Mouse (Mus musculus) urinary bladder, adult 2 months (tissue): ENCODE results near the gene Amn1. TPM values are rescaled to one million over a fixed set of nuclear protein-coding genes. Genes with fewer than 3 reads are reported as not detected.
"Not testable (repeated sequence)": the region's sequence is repeated elsewhere in the genome, so short reads cannot be mapped to it uniquely, and the experiment has no call there.

Experiments
- DNase-seq: peaks from one replicate; pipeline ENCODE4 v3.0.0; 2022; ENCODE audit warnings: low spot score
- polyA plus RNA-seq: library from polyadenylated mRNA; depleted of rRNA; stranded (reverse); fragments of >200 nt; gene quantifications from 2 replicates; pipeline ENCODE4 v1.2.3, GENCODE M21; 2012; rRNA removed

The Amn1 gene
- polyA plus RNA-seq, result 13.2 and 18.2 TPM in 2 replicates

DNA sequence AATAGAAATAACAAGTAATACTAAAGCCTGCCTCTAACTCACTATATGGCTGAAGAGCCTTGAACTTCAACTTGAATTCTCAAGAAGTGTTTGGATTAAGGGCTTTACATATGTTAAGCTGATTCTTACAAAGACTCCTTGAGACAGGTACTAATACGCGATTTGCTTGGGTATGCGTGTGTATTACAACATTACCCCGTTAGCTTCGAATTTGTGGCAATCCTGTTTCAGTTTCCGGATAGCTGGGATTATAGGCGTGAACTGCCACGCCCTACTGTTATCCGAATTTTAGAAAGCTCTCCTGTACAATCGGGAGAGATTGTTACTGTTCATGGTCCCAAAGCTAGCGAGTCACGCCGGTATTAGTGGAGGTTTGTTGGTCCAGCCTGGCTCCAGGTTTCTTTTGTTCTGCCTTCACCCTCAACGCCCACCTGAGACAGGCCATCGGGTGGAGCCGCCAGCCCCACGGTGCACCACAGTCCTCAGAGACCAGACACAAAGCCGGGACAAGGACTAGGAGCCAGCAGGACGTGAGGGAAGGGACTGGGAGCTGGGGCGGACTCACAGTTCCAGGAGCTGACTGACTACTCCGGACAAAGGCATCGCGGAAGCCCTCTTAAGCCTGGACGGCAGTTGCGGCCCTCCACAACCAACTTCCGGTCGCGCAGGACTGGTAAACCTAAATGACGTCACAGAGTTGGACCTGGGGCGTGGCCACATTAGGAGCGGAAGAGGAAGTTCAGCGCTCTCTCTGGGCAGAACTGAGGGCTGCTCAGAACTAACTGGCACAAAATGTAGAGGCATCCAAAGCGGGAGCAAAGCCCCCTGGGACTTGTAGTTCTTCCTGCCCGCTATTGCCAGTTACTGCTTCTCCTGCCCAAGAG lies at the start of gene Amn1:
TSS of gene Amn1 (minus strand) at position 672 of the 884 bp plus-strand sequence.
- peak; percentile 82 for DNase-seq

DNA sequence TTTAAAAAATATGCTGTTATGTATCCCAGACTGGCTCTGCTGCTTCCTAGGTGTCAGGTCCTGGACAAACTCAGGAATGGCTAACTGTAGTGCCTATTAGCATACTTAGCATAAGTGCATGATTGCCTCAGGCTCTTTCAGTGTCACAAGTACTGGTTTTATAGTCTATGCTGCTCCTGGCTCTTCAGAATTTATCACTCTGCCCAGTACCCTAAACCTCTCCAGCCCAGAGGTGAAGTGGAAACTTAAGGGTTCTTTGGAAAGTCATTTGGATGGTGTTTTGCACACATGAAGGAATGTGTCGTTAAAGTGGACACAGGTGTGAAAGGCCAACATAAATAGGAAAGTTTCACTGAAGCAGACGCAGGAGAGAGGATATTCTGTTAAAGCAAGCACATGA lies 48.3 kb upstream of the Amn1 start:
- DNase-seq, result no peak

- no peak for DNase-seq
Measured at GRCm38 (mm10) chr6:149233918-149234317, 45.4 kb upstream of the Amn1 start.

GRCm38 (mm10) chr6:149224751-149225150 lies 36.2 kb upstream of the Amn1 start:
- no peak for DNase-seq

DNA sequence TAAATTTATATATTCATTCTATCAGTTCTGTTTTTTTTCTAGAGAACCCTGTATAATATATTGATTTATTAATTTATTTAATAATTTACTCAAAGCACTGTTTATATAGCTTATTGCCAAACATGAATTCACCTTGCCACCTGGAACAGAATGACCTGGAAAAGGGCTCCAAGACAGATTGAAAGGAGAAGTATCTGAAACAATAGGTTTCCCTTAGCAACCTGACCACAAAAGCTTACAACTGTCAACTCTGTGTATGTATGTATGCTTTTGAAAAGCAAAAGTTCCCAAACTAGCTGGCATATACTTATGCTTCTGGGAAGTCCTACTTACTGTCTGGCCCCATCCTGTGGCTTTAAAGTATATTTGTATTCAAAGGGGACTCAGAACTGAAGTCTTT lies 32.8 kb upstream of the Amn1 start:
- no peak for DNase-seq

GRCm38 (mm10) chr6:149198572-149198971 lies 10.1 kb upstream of the Amn1 start:
- no peak for DNase-seq

DNA sequence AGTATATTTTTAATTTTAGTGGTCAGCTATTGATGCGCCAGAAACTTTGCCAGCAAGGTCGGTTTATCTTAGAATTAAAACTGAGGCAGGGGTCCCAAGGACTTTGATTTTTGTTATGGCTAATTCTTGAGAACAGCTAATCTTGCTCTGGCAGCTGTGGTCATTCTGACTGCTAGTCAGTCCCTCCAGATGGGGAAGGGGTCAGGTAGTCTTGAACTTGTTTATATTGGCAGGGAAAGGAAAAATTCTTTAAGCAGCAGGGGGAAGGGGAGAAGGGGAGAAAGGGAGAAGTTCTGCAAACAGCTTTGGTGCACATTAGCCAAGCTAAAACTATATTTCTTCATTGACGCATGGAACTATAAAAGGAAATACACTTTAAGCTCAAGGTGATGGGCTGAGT lies 8.6 kb upstream of the Amn1 start:
- DNase-seq, result no peak

DNA sequence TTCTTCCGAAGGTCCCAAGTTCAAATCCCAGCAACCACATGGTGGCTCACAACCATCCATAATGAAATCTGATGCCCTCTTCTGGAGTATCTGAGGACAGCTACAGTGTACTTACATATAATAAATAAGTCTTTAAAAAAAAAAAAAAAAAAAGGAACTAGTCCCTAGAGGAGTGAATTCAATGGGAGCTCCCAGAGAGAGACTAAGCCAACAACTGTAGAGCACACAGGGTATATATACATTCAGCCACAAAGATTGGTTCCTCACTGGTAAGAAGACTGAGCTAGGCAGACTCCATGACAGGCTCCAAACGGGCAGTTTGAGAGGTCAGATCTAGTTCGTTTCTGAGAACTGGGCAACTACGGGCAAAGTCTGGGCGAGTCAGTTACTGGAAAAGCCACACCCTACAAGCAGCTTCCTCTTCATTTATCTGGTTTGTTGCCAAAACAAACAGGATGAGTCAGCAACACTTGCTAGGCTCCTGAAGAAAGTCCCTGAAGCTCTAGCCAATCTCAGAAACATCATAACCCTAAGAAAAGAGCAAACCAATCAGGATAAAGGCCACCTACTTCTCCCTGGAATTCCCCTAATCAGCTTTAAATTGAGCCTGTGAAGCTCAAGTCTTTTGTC lies 4.9 kb upstream of the Amn1 start:
- no peak for DNase-seq

DNA sequence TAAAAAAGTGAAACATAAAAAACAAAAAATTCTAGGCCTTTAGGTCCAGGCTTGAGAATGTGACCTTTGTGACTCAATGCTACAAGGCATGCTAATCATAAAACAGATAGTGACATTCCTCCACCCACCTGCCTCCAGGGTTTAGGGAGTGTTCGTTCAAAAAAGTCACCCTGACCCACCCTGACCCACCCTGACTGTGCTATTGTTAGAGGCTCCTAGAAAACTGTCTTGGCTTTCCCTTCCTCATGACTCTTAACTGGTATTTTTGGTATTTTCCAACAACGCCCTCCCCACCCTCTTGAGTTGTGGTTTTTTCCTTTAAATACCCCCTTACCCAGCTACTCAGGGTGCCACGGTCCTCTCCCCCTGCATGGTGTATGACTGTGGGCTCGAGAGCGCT lies 3.4 kb upstream of the Amn1 start:
- not testable (repeated sequence) for DNase-seq

GRCm38 (mm10) chr6:149189340-149189922 lies 919 bp upstream of the Amn1 start:
- no peak for DNase-seq

DNA sequence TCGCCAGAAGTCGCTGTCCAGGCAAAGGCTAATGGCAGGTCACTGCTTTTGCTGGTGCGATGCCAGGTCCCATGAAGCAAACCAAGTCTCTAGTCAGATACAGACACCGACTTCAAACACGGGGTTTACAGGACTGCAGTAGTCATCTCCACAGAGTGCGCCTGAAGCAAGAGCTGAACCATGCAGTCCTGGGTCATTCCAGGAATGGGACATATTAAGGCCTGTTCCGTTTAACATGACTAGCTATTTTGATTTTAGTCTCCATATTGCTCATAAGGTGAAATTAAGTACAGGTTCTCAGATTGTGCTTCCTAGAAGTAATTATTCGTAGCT lies 379 bp upstream of the Amn1 start:
- DNase-seq, result no peak

GRCm38 (mm10) chr6:149187371-149187770 lies 1.1 kb downstream of the Amn1 start:
- DNase-seq, result no peak

DNA sequence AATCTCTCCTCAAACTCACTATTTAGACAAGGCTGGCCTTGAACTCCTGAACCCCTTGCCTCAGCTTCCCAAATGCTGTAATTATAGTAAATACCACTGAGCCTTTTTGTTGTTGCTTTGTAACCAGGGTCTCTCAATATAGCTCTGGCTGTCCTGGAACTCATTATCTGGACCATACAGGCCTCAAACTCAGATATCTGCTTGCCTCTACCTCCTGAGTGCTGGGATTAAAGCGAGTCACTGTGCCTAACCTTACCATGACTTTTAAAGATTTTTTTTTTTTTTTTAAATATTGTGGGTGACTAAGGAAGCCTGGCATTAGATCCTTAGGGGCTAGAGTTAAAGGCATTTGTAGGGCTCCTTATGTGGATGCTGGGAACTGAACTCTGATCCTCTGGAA lies 4.5 kb downstream of the Amn1 start:
- DNase-seq, result no peak

GRCm38 (mm10) chr6:149179064-149179463 lies 9.4 kb downstream of the Amn1 start:
- DNase-seq, result no peak

- DNase-seq, result no peak
Measured at GRCm38 (mm10) chr6:149174932-149175570, 13.5 kb downstream of the Amn1 start.

DNA sequence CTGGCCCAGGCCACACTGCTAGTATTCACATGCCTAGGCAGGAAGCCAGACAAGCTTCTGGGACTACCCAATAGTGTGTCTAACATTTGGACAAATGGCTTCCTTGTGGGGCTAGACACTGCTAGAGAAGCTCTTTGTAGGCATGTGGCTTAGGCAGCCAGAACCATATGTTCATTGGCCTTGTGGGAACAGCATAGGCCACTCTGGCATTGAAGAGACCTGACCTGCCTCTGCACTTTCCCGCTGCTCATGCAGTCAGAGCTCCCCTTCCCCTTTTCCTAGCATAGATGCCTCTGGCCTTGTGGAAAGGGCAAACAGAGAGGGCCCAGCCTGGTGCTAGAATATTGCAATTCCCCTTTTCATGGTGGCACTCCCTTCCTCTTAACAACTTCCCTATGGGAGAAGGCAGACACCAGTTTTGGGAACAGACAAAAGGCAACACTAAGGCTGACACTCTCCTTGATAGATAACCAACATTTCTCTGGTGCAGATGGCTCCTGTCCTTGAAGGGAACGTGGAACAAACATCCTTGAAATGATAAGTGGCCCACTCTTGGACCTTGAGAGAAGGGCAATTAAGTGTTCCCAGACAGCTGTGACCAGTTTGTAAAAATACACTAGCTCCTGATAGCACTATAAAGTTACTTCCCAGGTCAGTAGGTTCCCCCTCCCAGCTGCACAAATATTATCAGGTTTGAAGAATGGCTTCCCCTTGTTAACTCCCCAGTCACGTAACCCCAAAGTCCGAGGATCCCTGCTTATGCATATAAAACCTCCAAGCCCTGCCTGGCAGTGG lies 14.5 kb downstream of the Amn1 start:
- DNase-seq, result no peak

- DNase-seq, result not testable (repeated sequence)
Measured at GRCm38 (mm10) chr6:149169965-149170364, 18.5 kb downstream of the Amn1 start.

- DNase-seq, result no peak
Measured at GRCm38 (mm10) chr6:149168436-149168835, 20.1 kb downstream of the Amn1 start.

DNA sequence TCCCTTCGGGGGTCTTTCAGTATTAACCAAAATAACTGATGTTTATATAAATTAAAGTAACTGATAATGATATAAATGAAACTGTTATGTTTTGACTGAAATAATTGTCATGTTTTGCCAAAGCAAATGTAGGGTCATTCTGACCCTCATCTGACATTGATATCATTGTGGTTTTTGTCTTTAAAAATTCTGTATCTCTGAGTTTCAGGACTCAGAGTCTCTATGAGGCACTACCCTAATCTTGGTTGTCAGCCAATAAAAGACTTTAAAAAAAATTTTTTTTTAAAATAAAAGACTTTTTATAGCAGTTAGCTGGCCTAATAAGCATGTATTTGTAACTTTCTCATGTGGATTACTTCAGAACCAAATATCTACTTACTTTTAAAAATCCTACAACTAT lies 20.8 kb downstream of the Amn1 start:
- no peak for DNase-seq

DNA sequence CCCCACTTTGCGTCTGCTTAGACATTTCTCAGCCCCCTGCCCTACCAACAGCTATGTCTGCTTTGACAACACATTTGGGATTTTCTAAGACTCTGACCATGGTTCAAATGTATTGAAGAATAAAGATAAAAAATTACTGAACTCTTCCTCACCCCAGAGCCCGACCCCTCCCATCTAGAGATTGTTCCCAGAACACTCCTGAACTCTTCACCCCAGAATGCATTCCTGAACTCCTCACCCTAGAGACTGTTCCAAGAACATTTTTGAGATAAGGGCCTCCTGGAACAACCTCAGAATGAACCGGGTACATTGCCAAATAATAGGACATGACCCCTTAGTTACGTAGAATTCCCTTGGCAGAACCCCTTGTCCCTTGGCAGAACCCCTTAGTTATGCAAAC lies 21.5 kb downstream of the Amn1 start:
- DNase-seq, result not testable (repeated sequence)

GRCm38 (mm10) chr6:149155031-149155841 lies 33.3 kb downstream of the Amn1 start:
- no peak for DNase-seq
